Mouse (Mus musculus) embryonic fibroblast, embryonic 13.5 days (primary cell): ENCODE data around the gene Myoz2.

Source experiments
- CTCF ChIP-seq: IDR thresholded peaks from 2 replicates; pipeline ENCODE4 v1.5.1; 2011; ENCODE audit warnings: mild to moderate bottlenecking, control low read depth, low read length, moderate library complexity, borderline replicate concordance; ENCODE audit not compliant: insufficient read depth
- POLR2A ChIP-seq: IDR thresholded peaks from 2 replicates; pipeline ENCODE4 v1.6.1; 2011; ENCODE audit warnings: low read depth, mild to moderate bottlenecking, control low read depth, low read length, moderate library complexity

DNA sequence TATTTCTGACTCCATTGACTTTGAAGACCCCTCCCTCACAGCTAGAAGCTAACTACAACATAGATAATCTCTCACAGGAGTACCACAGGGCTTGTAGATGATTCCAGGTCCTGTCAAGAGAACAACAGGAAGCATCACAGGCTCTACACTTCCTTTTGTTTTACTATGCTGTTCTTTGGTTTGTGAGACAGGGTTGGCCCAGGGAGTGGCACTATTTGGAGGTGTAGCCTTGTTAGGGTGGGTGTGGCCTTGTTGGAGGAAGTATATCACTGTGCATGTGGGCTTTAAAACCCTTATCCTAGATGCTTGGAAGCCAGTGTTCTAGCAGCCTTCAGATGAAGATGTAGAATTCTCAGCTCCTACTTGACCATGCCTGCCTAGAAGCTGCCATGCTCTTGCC, 40.2 kb upstream of the Myoz2 start:
- TF ChIP-seq POLR2A: no peak
- TF ChIP-seq CTCF: no peak
